Mouse (Mus musculus) neural tube, embryonic 15.5 days (tissue): ENCODE results near the gene Olfr1155. TPM values are rescaled to one million over a fixed set of nuclear protein-coding genes. Genes with fewer than 3 reads are reported as not detected.

Experiments used
- ATAC-seq: fragments of 200-750 bp; cut with Nextera tagmentation; 2 replicates; pipeline ENCODE4 v1.8.0; 2017; ENCODE audit warnings: mild to moderate bottlenecking, moderate TSS enrichment, moderate library complexity; ENCODE audit not compliant: low FRiP score
- H3K27ac ChIP-seq: fragments of 300-500 bp; sonication (generic); replicated peaks from 2 replicates; pipeline ENCODE4 v1.5.1; 2015; ENCODE audit warnings: mild to moderate bottlenecking, inconsistent platforms
- H3K27me3 ChIP-seq: fragments of 300-500 bp; sonication (generic); replicated peaks from 2 replicates; pipeline ENCODE4 v1.6.1; 2015; ENCODE audit warnings: inconsistent platforms
- H3K36me3 ChIP-seq: fragments of 300-500 bp; sonication (generic); 2 replicates; pipeline ENCODE4 v1.6.1; 2015; ENCODE audit warnings: inconsistent platforms
- H3K4me1 ChIP-seq: fragments of 300-500 bp; sonication (generic); 2 replicates; pipeline ENCODE4 v1.6.1; 2015; ENCODE audit warnings: inconsistent platforms
- H3K4me2 ChIP-seq: fragments of 300-500 bp; sonication (generic); 2 replicates; pipeline ENCODE4 v1.6.1; 2015; ENCODE audit warnings: inconsistent platforms, mild to moderate bottlenecking, moderate library complexity
- H3K4me3 ChIP-seq: fragments of 300-500 bp; sonication (generic); replicated peaks from 2 replicates; pipeline ENCODE4 v1.5.1; 2015; ENCODE audit warnings: mild to moderate bottlenecking, inconsistent platforms
- H3K9ac ChIP-seq: fragments of 300-500 bp; sonication (generic); replicated peaks from 2 replicates; pipeline ENCODE4 v1.6.1; 2015; ENCODE audit warnings: mild to moderate bottlenecking, inconsistent platforms
- H3K9me3 ChIP-seq: fragments of 300-500 bp; sonication (generic); replicated peaks from 2 replicates; pipeline ENCODE4 v1.6.1; 2016; ENCODE audit warnings: inconsistent platforms
- WGBS: fragments of 180-500 bp; shearing (Covaris S2); methylation state at CpG from one replicate; pipeline ENCODE4 v1.1.7; 2015; ENCODE audit warnings: mixed read lengths; 5-methylcytosine and 5-hydroxymethylcytosine counted together
- polyA plus RNA-seq: library from polyadenylated mRNA; unstranded; fragments of >200 nt; fragmentation: Nextera tagmentation; extraction: Ambion mirVana; gene quantifications from 2 replicates; pipeline ENCODE4 v1.2.1, GENCODE M21; 2015

The Olfr1155 gene
- polyA plus RNA-seq: not detected in 2 replicates

DNA sequence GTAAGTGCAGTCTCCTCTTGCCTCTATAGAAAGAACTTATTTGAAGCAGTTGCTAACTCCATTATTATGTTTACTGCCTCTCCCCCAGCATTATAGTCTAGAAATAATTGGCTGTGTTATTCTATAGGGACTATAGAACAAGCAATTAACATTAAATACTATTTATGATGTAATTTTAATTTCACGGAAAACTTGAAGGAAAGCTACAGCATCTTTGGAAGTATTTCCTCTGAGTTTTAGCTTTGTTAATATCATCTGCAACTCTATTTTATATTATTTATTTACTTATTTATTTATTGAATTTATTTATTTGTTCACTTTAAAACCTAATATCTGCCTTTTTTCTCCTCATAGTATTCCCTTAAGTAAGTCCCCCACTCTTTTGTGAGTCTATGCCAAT lies at the start of gene Olfr1155:
Gene Olfr1155, minus strand, starts transcription at position 101 of the 400 bp plus-strand sequence.
- Histone ChIP-seq H3K9ac (no peak within 1 kb of the TSS), H3K4me1 (no peaks in the 10 kb centered on the region), H3K27ac (no peak within 1 kb of the TSS), H3K36me3 (no peaks in the 10 kb centered on the region), H3K9me3 (no peaks in the 10 kb centered on the region), H3K27me3 (no peaks in the 10 kb centered on the region), H3K4me3 (no peak within 1 kb of the TSS), H3K4me2 (no peak within 1 kb of the TSS)
- no peak for ATAC-seq
- WGBS: 93% methylated on average over 1 of the region's 1 CpGs

DNA sequence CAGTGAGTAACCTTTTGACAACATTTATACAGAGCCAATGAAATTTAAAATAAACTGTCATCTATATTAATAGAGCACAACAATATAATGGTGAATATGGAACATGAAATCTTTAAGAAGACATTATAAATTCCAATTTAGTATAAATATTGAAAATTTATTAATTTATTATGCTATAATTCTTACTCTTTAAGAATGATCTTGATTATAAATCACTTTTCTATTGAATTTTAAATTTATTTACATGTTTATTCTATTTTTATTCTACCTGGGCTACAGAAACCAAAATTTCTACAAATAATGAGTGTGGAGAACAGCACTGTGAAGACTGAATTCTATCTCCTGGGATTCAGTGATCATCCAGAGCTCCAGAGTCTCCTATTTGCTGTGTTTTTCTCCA lies 44.9 kb upstream of the Olfr1155 start, which contains the start of gene Olfr1158:
Gene Olfr1158, plus strand, starts transcription at position 301 of the 400 bp plus-strand sequence.
- no peaks in the 10 kb centered on the region for H3K4me1 ChIP-seq
- no peak for ATAC-seq
- no peaks in the 10 kb centered on the region for H3K36me3 ChIP-seq
- no peaks in the 10 kb centered on the region for H3K27me3 ChIP-seq
- no peak within 1 kb of the TSS for H3K27ac ChIP-seq
- no peak within 1 kb of the TSS for H3K4me2 ChIP-seq
- H3K9ac ChIP-seq: no peak within 1 kb of the TSS
- H3K9me3 ChIP-seq: no peaks in the 10 kb centered on the region
- H3K4me3 ChIP-seq: no peak within 1 kb of the TSS

DNA sequence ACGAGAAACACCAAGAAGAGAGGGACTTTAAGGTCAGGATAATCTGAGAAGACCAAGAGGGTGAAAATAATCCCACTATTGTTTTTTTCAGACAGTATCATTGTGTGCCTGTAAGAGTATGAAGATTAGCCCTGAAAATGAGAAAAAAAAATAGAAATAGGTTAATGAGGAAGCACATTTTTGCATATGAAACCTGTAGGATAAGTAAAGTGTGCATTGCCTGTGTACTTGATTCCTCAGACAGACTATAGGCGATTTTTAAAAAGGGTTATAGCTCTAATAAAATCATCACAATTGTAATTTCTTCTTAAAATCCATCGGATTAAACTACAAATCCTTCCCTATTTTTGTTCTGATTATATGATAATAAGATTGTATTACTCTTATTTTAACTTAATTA lies 29.6 kb upstream of the Olfr1155 start, which contains the start of gene Olfr74:
Gene Olfr74, minus strand, starts transcription at position 101 of the 400 bp plus-strand sequence.
- H3K4me3 ChIP-seq: no peak within 1 kb of the TSS
- H3K27me3 ChIP-seq: no peaks in the 10 kb centered on the region
- H3K9me3 ChIP-seq: no peaks in the 10 kb centered on the region
- H3K36me3 ChIP-seq: no peaks in the 10 kb centered on the region
- no peak within 1 kb of the TSS for H3K27ac ChIP-seq
- WGBS: 72% methylated on average over 3 of the region's 3 CpGs
- H3K9ac ChIP-seq: no peak within 1 kb of the TSS
- no peak within 1 kb of the TSS for H3K4me2 ChIP-seq
- H3K4me1 ChIP-seq: no peaks in the 10 kb centered on the region
- no peak for ATAC-seq

DNA sequence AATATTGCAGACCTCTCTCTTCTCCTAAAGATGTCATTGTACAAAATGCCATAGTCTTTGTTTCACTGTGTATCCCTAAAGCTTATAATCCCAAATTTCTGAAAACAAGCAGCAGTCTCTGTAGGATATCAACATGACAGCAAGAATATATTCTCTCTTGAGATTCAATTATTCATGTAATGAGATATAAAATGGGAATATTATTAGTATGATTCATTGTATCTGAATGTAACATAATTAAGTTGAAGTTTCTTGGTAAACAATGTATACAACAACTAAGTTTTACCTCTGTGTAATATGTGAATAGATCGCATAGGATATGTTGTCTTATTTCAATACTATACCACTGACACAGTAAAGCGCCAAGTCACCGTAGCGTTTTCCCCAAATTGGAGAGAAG lies 23.3 kb upstream of the Olfr1155 start, which contains the start of gene Olfr1157:
Gene Olfr1157, minus strand, starts transcription at position 101 of the 400 bp plus-strand sequence.
- no peaks in the 10 kb centered on the region for H3K36me3 ChIP-seq
- no peaks in the 10 kb centered on the region for H3K9me3 ChIP-seq
- no peak within 1 kb of the TSS for H3K4me2 ChIP-seq
- no peak within 1 kb of the TSS for H3K4me3 ChIP-seq
- no peak within 1 kb of the TSS for H3K9ac ChIP-seq
- no peaks in the 10 kb centered on the region for H3K27me3 ChIP-seq
- no peak for ATAC-seq
- H3K4me1 ChIP-seq: no peaks in the 10 kb centered on the region
- no peak within 1 kb of the TSS for H3K27ac ChIP-seq
- 98% methylated on average over 4 of the region's 4 CpGs for WGBS

DNA sequence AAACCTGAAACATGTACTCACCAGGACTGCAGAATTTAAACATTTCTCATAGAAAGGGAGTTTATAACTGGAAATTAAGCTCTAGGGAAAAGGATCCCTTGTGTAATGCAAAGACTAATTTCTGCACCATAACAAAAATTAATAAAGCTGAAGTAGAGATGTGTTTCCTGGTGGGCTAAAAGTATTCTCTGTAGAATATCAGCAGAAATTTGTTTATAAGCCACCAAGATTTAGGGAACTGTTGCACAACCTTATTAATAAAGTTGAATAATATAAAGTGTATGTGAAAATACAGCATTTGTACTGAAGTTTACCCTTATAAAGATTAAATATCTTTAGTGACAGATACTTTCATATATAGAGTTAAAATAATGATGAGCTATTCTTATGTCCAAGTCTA lies 8.1 kb upstream of the Olfr1155 start, which contains the start of gene Olfr1156:
Gene Olfr1156, minus strand, starts transcription at position 101 of the 400 bp plus-strand sequence.
- H3K27me3 ChIP-seq: no peaks in the 10 kb centered on the region
- no peaks in the 10 kb centered on the region for H3K4me1 ChIP-seq
- H3K36me3 ChIP-seq: no peaks in the 10 kb centered on the region
- no peak within 1 kb of the TSS for H3K27ac ChIP-seq
- H3K9me3 ChIP-seq: no peaks in the 10 kb centered on the region
- no peak for ATAC-seq
- no peak within 1 kb of the TSS for H3K9ac ChIP-seq
- H3K4me2 ChIP-seq: no peak within 1 kb of the TSS
- H3K4me3 ChIP-seq: no peak within 1 kb of the TSS

DNA sequence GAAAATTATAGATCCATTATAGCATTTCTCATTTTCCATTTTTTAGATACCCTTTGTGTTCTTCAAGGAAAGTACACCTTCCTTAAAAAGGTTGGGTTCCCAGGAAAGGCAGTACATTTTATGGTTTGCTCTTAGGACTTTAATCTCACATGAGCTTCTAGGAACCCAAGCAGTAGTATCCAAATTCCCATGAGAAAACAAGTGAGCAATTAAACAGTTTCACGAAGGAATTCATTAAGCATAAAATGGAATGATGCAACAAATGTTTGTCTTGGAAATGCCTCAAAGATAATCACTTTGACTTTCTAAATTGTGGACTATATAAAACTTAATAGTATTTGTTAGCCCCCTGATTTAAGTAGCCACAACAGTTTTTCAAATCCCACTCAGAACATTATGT lies 39.9 kb downstream of the Olfr1155 start, which contains the start of gene Olfr1154:
Gene Olfr1154, minus strand, starts transcription at position 101 of the 400 bp plus-strand sequence.
- 83% methylated on average over 1 of the region's 1 CpGs for WGBS
- ATAC-seq: no peak
- no peak within 1 kb of the TSS for H3K9ac ChIP-seq
- no peak within 1 kb of the TSS for H3K4me2 ChIP-seq
- H3K27me3 ChIP-seq: no peaks in the 10 kb centered on the region
- H3K4me1 ChIP-seq: no peaks in the 10 kb centered on the region
- no peak within 1 kb of the TSS for H3K4me3 ChIP-seq
- no peak within 1 kb of the TSS for H3K27ac ChIP-seq
- no peaks in the 10 kb centered on the region for H3K36me3 ChIP-seq
- no peaks in the 10 kb centered on the region for H3K9me3 ChIP-seq

DNA sequence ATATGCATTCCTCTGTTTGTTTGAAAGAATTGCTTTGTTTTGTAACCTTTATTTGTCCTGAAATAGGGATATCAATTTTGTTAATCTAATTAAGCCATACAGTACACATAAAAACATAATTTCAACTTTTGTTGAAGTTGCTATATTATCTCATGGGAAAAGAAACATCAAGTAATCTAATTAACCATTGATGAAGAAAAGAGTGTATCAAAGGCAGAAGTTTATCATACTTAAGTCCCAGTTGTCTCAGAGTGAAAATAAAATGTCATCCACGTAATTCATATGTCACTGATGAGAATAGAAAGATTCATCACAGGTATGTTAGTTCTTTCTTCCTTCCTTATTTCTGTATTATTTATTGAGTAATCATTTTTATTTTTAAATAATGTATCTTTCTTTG lies 50.3 kb downstream of the Olfr1155 start, which contains the start of gene Olfr1153:
Gene Olfr1153, plus strand, starts transcription at position 301 of the 400 bp plus-strand sequence.
- Histone ChIP-seq H3K4me2 (no peak within 1 kb of the TSS), H3K4me1 (no peaks in the 10 kb centered on the region), H3K9me3 (no peaks in the 10 kb centered on the region), H3K27ac (no peak within 1 kb of the TSS), H3K36me3 (no peaks in the 10 kb centered on the region), H3K27me3 (no peaks in the 10 kb centered on the region), H3K9ac (no peak within 1 kb of the TSS), H3K4me3 (no peak within 1 kb of the TSS)
- no peak for ATAC-seq
- WGBS: 80% methylated on average over 1 of the region's 1 CpGs

Other genes with a start within 250 kb of the Olfr1155 start
- gene Olfr1137, start 232.0 kb downstream of the Olfr1155 start, polyA plus RNA-seq: not detected in 2 replicates
- gene Olfr1138, start 205.2 kb downstream of the Olfr1155 start, polyA plus RNA-seq: not detected in 2 replicates
- not detected in 2 replicates for gene Olfr1140, start 201.4 kb downstream of the Olfr1155 start, polyA plus RNA-seq
- not detected in 2 replicates for gene Olfr1141, start 191.1 kb downstream of the Olfr1155 start, polyA plus RNA-seq
- gene Olfr152, start 165.7 kb downstream of the Olfr1155 start, polyA plus RNA-seq: not detected in 2 replicates
- gene Olfr1143, start 144.5 kb downstream of the Olfr1155 start, polyA plus RNA-seq: not detected in 2 replicates
- gene Olfr1145, start 135.3 kb downstream of the Olfr1155 start, polyA plus RNA-seq: not detected in 2 replicates
- gene Olfr1148, start 114.6 kb downstream of the Olfr1155 start, polyA plus RNA-seq: not detected in 2 replicates
- gene Olfr1150-ps1, start 101.1 kb downstream of the Olfr1155 start, polyA plus RNA-seq: not detected in 2 replicates
- not detected in 2 replicates for gene Olfr1151, start 89.3 kb downstream of the Olfr1155 start, polyA plus RNA-seq
- gene Olfr1152, start 78.6 kb downstream of the Olfr1155 start, polyA plus RNA-seq: not detected in 2 replicates
- gene Olfr1153, start 50.2 kb downstream of the Olfr1155 start, polyA plus RNA-seq: not detected in 2 replicates
- not detected in 2 replicates for gene Olfr1154, start 40.0 kb downstream of the Olfr1155 start, polyA plus RNA-seq
- not detected in 2 replicates for gene Olfr1156, start 8.0 kb upstream of the Olfr1155 start, polyA plus RNA-seq
- not detected in 2 replicates for gene Olfr1157, start 23.2 kb upstream of the Olfr1155 start, polyA plus RNA-seq
- not detected in 2 replicates for gene Olfr74, start 29.5 kb upstream of the Olfr1155 start, polyA plus RNA-seq
- not detected in 2 replicates for gene Olfr1158, start 45.0 kb upstream of the Olfr1155 start, polyA plus RNA-seq
- gene Olfr1160, start 63.1 kb upstream of the Olfr1155 start, polyA plus RNA-seq: not detected in 2 replicates
- gene Olfr1161, start 77.6 kb upstream of the Olfr1155 start, polyA plus RNA-seq: not detected in 2 replicates
- not detected in 2 replicates for gene Olfr73, start 92.6 kb upstream of the Olfr1155 start, polyA plus RNA-seq
- gene Olfr1162, start 106.0 kb upstream of the Olfr1155 start, polyA plus RNA-seq: not detected in 2 replicates
- not detected in 2 replicates for gene Olfr1163, start 126.7 kb upstream of the Olfr1155 start, polyA plus RNA-seq
- gene Olfr1164, start 148.8 kb upstream of the Olfr1155 start, polyA plus RNA-seq: not detected in 2 replicates
- not detected in 2 replicates for gene Olfr1166, start 183.1 kb upstream of the Olfr1155 start, polyA plus RNA-seq
- not detected in 2 replicates for gene Olfr1167, start 210.1 kb upstream of the Olfr1155 start, polyA plus RNA-seq
- gene Olfr1168, start 236.7 kb upstream of the Olfr1155 start, polyA plus RNA-seq: not detected in 2 replicates